Mouse (Mus musculus) ovary, postnatal 14 days (tissue): ENCODE results near the gene Casp14.
A peak's percentile ranks its signal among the peaks of the same experiment; 100 is the strongest.

Experiments
- DNase-seq: peaks from one replicate; pipeline ENCODE4 v3.0.0; 2022; ENCODE audit warnings: low spot score

The Casp14 gene

GRCm38 (mm10) chr10:78718056-78718455 lies at the start of gene Casp14:
Casp14 (minus strand) TSS chr10:78718294.
- no peak for DNase-seq

- no peak for DNase-seq
These were observed 47.5 kb upstream of the Casp14 start for GRCm38 (mm10) chr10:78765570-78765969.

GRCm38 (mm10) chr10:78756021-78756420 lies 37.9 kb upstream of the Casp14 start:
- peak; percentile 70 for DNase-seq

- DNase-seq = peak; percentile 54
These were observed 34.5 kb upstream of the Casp14 start, which contains the start of gene Ccdc105 for GRCm38 (mm10) chr10:78752452-78753191. Ccdc105 (minus strand) TSS chr10:78753065.

- DNase-seq = no peak
These were observed 30.9 kb upstream of the Casp14 start for GRCm38 (mm10) chr10:78748946-78749345.

- DNase-seq = no peak
These were observed 30.1 kb upstream of the Casp14 start for GRCm38 (mm10) chr10:78748161-78748560.

GRCm38 (mm10) chr10:78747035-78747721 lies 29.1 kb upstream of the Casp14 start:
- peak; percentile 13 for DNase-seq

- DNase-seq = no peak
These were observed 27.5 kb upstream of the Casp14 start for GRCm38 (mm10) chr10:78745453-78746232.

- DNase-seq = no peak
These were observed 25.6 kb upstream of the Casp14 start for GRCm38 (mm10) chr10:78743721-78744120.

- no peak for DNase-seq
These were observed 21.7 kb upstream of the Casp14 start for GRCm38 (mm10) chr10:78739821-78740220.

GRCm38 (mm10) chr10:78727876-78728275 lies 9.8 kb upstream of the Casp14 start:
- no peak for DNase-seq

- no peak for DNase-seq
These were observed 8.9 kb upstream of the Casp14 start for GRCm38 (mm10) chr10:78727035-78727434.

- DNase-seq = no peak
These were observed 5.3 kb upstream of the Casp14 start for GRCm38 (mm10) chr10:78723416-78723815.

GRCm38 (mm10) chr10:78722654-78723053 lies 4.6 kb upstream of the Casp14 start:
- no peak for DNase-seq

- no peak for DNase-seq
These were observed 3.9 kb upstream of the Casp14 start for GRCm38 (mm10) chr10:78722036-78722435.

- DNase-seq = no peak
These were observed 1.9 kb downstream of the Casp14 start for GRCm38 (mm10) chr10:78716231-78716630.

GRCm38 (mm10) chr10:78715156-78715555 lies 2.9 kb downstream of the Casp14 start:
- DNase-seq = no peak

- no peak for DNase-seq
These were observed 4.0 kb downstream of the Casp14 start for GRCm38 (mm10) chr10:78714129-78714528.

GRCm38 (mm10) chr10:78710706-78711105 lies 7.4 kb downstream of the Casp14 start:
- DNase-seq = no peak

- no peak for DNase-seq
These were observed 17.2 kb downstream of the Casp14 start for GRCm38 (mm10) chr10:78700881-78701280.

GRCm38 (mm10) chr10:78689973-78690372 lies 28.1 kb downstream of the Casp14 start:
- DNase-seq = no peak

GRCm38 (mm10) chr10:78686995-78687577 lies 31.0 kb downstream of the Casp14 start:
- DNase-seq = no peak
